Mouse (Mus musculus) hindbrain, embryonic 10.5 days (tissue): Measurements from ENCODE around the gene Sec62. TPM values are rescaled to one million over a fixed set of nuclear protein-coding genes. Genes with fewer than 3 reads are reported as not detected.
"Not testable (repeated sequence)": the region's sequence is repeated elsewhere in the genome, so short reads cannot be mapped to it uniquely, and the experiment has no call there.

Experiments
- DNase-seq: peaks from one replicate; pipeline ENCODE4 v3.0.0-alpha.2; 2017; ENCODE audit warnings: low spot score
- H3K27ac ChIP-seq: fragments of 300-500 bp; sonication (generic); 2 replicates; pipeline ENCODE4 v1.5.1; 2016; ENCODE audit warnings: mild to moderate bottlenecking, moderate library complexity
- H3K27me3 ChIP-seq: fragments of 300-500 bp; sonication (generic); 2 replicates; pipeline ENCODE4 v1.6.1; 2016; ENCODE audit warnings: mild to moderate bottlenecking; ENCODE audit not compliant: poor library complexity, insufficient read depth, severe bottlenecking
- H3K36me3 ChIP-seq: fragments of 300-500 bp; sonication (generic); 2 replicates; pipeline ENCODE4 v1.6.1; 2016; ENCODE audit warnings: mild to moderate bottlenecking, moderate library complexity
- H3K4me1 ChIP-seq: fragments of 300-500 bp; sonication (generic); replicated peaks from 2 replicates; pipeline ENCODE4 v1.6.1; 2016; ENCODE audit warnings: mild to moderate bottlenecking
- H3K4me3 ChIP-seq: fragments of 300-500 bp; sonication (generic); 2 replicates; pipeline ENCODE4 v1.5.1; 2016; ENCODE audit warnings: mild to moderate bottlenecking, moderate library complexity
- H3K9me3 ChIP-seq: fragments of 300-500 bp; sonication (generic); 2 replicates; pipeline ENCODE4 v1.6.1; 2016; ENCODE audit warnings: mild to moderate bottlenecking, moderate library complexity
- WGBS: fragments of 180-500 bp; shearing (Covaris S2); methylation state at CpG from one replicate; pipeline ENCODE4 v1.1.7; 2016; 5-methylcytosine and 5-hydroxymethylcytosine counted together
- polyA plus RNA-seq: library from polyadenylated mRNA; unstranded; fragments of >200 nt; fragmentation: Nextera tagmentation; extraction: Ambion mirVana; gene quantifications from 2 replicates; pipeline ENCODE4 v1.2.1, GENCODE M21; 2016

Sec62 gene
- polyA plus RNA-seq, 1 experiment from 2014 or later = 40.4 TPM

DNA sequence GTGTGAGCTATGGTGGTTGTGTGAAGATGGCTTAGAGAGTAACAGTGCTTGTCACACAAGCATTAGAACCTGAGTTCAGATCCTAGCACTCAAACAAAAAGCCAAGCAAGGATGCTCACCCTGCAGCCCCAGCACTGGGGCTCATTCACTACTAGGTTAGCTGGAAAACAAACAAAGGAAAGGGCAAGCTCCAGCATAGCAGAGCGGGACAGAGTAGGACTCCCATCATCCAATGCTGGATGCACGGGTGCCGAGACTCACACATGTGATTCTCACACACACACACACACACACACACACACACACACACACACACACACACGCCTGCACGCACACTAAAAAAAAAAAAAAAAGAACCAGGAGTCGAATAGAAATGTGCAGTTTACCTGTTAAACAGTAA lies 58.7 kb downstream of the Sec62 start:
- peaks cover 36% of the 10 kb centered on the region for H3K27me3 ChIP-seq
- H3K4me3 ChIP-seq = no peak overlapping the region
- DNase-seq = no peak
- WGBS = 75% methylated on average over 6 of the region's 6 CpGs
- no peak overlapping the region for H3K27ac ChIP-seq
- no peaks in the 10 kb centered on the region for H3K9me3 ChIP-seq
- H3K4me1 ChIP-seq = peaks cover 11% of the 10 kb centered on the region
- no peaks in the 10 kb centered on the region for H3K36me3 ChIP-seq

- no peak overlapping the region for H3K27ac ChIP-seq
- peaks cover 50% of the 10 kb centered on the region for H3K27me3 ChIP-seq
- no peaks in the 10 kb centered on the region for H3K36me3 ChIP-seq
- H3K4me1 ChIP-seq = peaks cover 11% of the 10 kb centered on the region
- WGBS = 92% methylated on average over 5 of the region's 5 CpGs
- H3K9me3 ChIP-seq = no peaks in the 10 kb centered on the region
- no peak overlapping the region for H3K4me3 ChIP-seq
- DNase-seq = no peak
These were observed 60.9 kb downstream of the Sec62 start for GRCm38 (mm10) chr3:30853596-30853995.

GRCm38 (mm10) chr3:30855604-30856458 lies 63.2 kb downstream of the Sec62 start, which contains the start of gene Gpr160:
Gene Gpr160 (plus strand): TSS chr3:30855950.
- WGBS = under 1% methylated on average over 75 of the region's 75 CpGs
- H3K9me3 ChIP-seq = no peaks in the 10 kb centered on the region
- peaks cover 11% of the 10 kb centered on the region for H3K4me1 ChIP-seq
- DNase-seq = peak; percentile 51
- H3K27me3 ChIP-seq = peaks cover 50% of the 10 kb centered on the region
- H3K27ac ChIP-seq = peak within 1 kb of the TSS; percentile 24; the same call in 1 of the 2 replicates
- H3K4me3 ChIP-seq = peak within 1 kb of the TSS; percentile 64
- H3K36me3 ChIP-seq = no peaks in the 10 kb centered on the region

DNA sequence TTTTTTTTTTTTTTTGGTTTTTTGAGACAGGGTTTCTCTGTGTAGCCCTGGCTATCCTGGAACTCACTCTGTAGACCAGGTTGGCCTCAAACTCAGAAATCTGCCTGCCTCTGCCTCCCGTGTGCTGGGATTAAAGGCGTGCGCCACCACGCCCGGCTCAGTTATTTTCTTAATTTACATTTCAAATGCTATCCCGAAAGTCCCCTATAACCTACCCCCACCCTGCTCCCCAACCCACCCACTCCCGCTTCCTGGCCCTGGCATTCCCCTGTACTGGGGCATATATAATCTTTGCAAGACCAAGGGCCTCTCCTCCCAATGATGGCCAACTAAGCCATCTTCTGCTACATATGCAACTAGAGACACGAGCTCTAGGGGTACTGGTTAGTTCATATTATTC lies 66.9 kb downstream of the Sec62 start:
- not testable (repeated sequence) for H3K27ac ChIP-seq, H3K36me3 ChIP-seq, H3K9me3 ChIP-seq, H3K4me3 ChIP-seq, DNase-seq
- Histone ChIP-seq H3K4me1 (peaks cover 11% of the 10 kb centered on the region), H3K27me3 (peaks cover 32% of the 10 kb centered on the region)
- 94% methylated on average over 8 of the region's 8 CpGs for WGBS

DNA sequence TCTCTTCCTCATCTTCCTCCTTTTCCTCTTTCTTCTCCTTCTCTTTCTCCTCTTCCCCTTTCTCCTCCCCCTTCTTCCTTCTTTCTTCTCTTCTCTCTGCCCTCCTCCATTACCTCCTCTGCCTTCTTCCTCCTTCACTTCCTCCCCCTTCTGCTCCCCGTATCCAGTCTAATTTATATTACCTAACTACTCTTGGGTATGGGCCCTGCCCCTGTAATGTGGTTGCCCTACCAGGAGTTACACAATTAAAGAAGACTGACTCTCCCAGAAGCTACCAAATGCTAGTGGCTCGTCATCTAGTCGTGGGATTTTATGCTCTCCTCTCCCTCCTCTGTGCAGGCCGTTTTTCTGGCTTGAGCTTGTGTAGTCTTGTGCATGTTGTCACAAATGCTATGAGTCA lies 68.0 kb downstream of the Sec62 start:
- Histone ChIP-seq H3K4me3 (no peak overlapping the region), H3K9me3 (no peaks in the 10 kb centered on the region), H3K27me3 (peaks cover 21% of the 10 kb centered on the region), H3K27ac (no peak overlapping the region), H3K4me1 (peaks cover 7% of the 10 kb centered on the region), H3K36me3 (no peaks in the 10 kb centered on the region)
- WGBS = 82% methylated on average over 4 of the region's 4 CpGs
- DNase-seq = no peak

- Histone ChIP-seq H3K27ac (no peak overlapping the region), H3K36me3 (no peaks in the 10 kb centered on the region), H3K9me3 (no peaks in the 10 kb centered on the region), H3K27me3 (no peaks in the 10 kb centered on the region), H3K4me1 (peaks cover 14% of the 10 kb centered on the region), H3K4me3 (no peak overlapping the region)
- 82% methylated on average over 5 of the region's 5 CpGs for WGBS
- DNase-seq = no peak
These were observed 71.2 kb downstream of the Sec62 start for GRCm38 (mm10) chr3:30863712-30864435.

- no peak overlapping the region for H3K4me3 ChIP-seq
- 83% methylated on average over 1 of the region's 1 CpGs for WGBS
- peaks cover 14% of the 10 kb centered on the region for H3K4me1 ChIP-seq
- no peak for DNase-seq
- H3K36me3 ChIP-seq = no peaks in the 10 kb centered on the region
- no peaks in the 10 kb centered on the region for H3K27me3 ChIP-seq
- H3K27ac ChIP-seq = no peak overlapping the region
- no peaks in the 10 kb centered on the region for H3K9me3 ChIP-seq
These were observed 72.0 kb downstream of the Sec62 start for GRCm38 (mm10) chr3:30864640-30865039.

GRCm38 (mm10) chr3:30868176-30868575 lies 75.5 kb downstream of the Sec62 start:
- no peaks in the 10 kb centered on the region for H3K36me3 ChIP-seq
- no peak overlapping the region for H3K27ac ChIP-seq
- DNase-seq = no peak
- peaks cover 14% of the 10 kb centered on the region for H3K4me1 ChIP-seq
- no peak overlapping the region for H3K4me3 ChIP-seq
- WGBS = 81% methylated on average over 5 of the region's 5 CpGs
- no peaks in the 10 kb centered on the region for H3K9me3 ChIP-seq
- no peaks in the 10 kb centered on the region for H3K27me3 ChIP-seq

GRCm38 (mm10) chr3:30868625-30869024 lies 76.0 kb downstream of the Sec62 start:
- no peak for DNase-seq
- no peaks in the 10 kb centered on the region for H3K9me3 ChIP-seq
- no peak overlapping the region for H3K27ac ChIP-seq
- peaks cover 14% of the 10 kb centered on the region for H3K4me1 ChIP-seq
- no peaks in the 10 kb centered on the region for H3K36me3 ChIP-seq
- H3K4me3 ChIP-seq = no peak overlapping the region
- H3K27me3 ChIP-seq = no peaks in the 10 kb centered on the region
- 83% methylated on average over 5 of the region's 5 CpGs for WGBS

DNA sequence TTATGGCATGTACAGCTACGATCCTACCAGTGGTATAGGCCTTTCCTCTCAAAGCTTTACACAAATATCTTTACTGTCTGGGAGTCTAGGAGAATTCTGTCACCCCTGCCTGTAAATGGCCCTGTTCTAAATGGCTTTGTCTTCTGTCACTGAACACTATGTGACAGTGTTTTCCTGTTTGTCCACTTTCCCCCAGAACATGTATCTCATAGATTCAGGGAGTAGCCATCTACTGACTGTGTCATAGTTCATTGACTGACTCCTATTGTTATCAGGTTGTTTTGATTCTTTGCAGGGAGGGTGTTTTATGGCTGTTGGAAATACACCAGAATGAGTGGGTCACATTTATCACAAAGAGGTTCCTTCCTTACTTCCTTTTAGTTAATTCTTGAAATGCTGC lies 77.3 kb downstream of the Sec62 start:
- Histone ChIP-seq H3K36me3 (no peaks in the 10 kb centered on the region), H3K9me3 (no peaks in the 10 kb centered on the region), H3K4me1 (peaks cover 14% of the 10 kb centered on the region), H3K4me3 (no peak overlapping the region), H3K27me3 (no peaks in the 10 kb centered on the region), H3K27ac (no peak overlapping the region)
- no peak for DNase-seq
- WGBS = 90% methylated on average over 1 of the region's 1 CpGs

Other genes with a start within 250 kb of the Sec62 start
- 25.8 and 26.7 TPM in 2 replicates for gene Mecom, start 244.9 kb upstream of the Sec62 start, polyA plus RNA-seq
- gene Actrt3, start 192.9 kb upstream of the Sec62 start, polyA plus RNA-seq = 0.14 TPM in 1 of 2 replicates, not detected in the other
- gene Mynn, start 190.8 kb upstream of the Sec62 start, polyA plus RNA-seq = 24.3 and 28.1 TPM in 2 replicates
- not detected in 2 replicates for gene Lrriq4, start 148.4 kb upstream of the Sec62 start, polyA plus RNA-seq
- 3.6 and 4.0 TPM in 2 replicates for gene Lrrc34, start 145.0 kb upstream of the Sec62 start, polyA plus RNA-seq
- not detected in 2 replicates for gene Lrrc31, start 93.0 kb upstream of the Sec62 start, polyA plus RNA-seq
- not detected in 2 replicates for gene Samd7, start 46.6 kb upstream of the Sec62 start, polyA plus RNA-seq
- gene Gpr160, start 63.1 kb downstream of the Sec62 start, polyA plus RNA-seq = 0.69 and 0.71 TPM in 2 replicates
- gene Phc3, start 176.5 kb downstream of the Sec62 start, polyA plus RNA-seq = 4.1 and 5.0 TPM in 2 replicates
- 23.9 and 36.4 TPM in 2 replicates for gene Prkci, start 202.9 kb downstream of the Sec62 start, polyA plus RNA-seq